Mouse (Mus musculus): ENCODE data around the gene Nme9. TPM values are rescaled to one million over a fixed set of nuclear protein-coding genes. Genes with fewer than 3 reads are reported as not detected.

The Nme9 gene
- polyA plus RNA-seq (2015; fragmentation: Nextera tagmentation; extraction: Ambion mirVana) = 6.2 and 11.3 TPM in 2 replicates

DNA sequence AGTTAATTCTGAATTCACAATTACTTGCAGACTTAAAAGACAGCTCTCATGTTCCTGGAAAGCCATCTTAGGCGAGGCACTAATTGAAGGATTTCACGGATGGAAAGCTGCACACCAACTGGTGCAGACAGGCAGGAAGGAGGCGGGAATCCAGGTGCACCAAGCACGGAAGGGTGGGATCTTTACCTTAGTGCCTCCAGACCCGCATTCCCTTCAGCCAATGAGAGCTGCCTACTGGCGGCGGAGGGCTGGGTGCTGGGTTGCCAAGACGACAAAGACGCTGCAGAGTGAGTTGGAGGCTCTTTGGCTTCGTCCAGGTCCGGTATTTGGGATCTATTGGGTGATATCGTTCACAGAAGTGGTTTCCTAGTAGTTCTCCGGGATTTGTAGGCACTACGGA is at the start of gene Nme9:
Gene Nme9, plus strand, starts transcription at position 315 of the 400 bp plus-strand sequence.
- Histone ChIP-seq H3K36me3 (ENCODE audit: control insufficient read depth, insufficient read depth, low read length) (no peaks in the 10 kb centered on the region), H3K4me1 (replicated peaks; ENCODE audit: control insufficient read depth, insufficient read depth, low read length) (no peaks in the 10 kb centered on the region; the same call in 1 of the 2 replicates), H3K27ac (ENCODE audit: low read length) (no peak within 1 kb of the TSS), H3K4me3 (ENCODE audit: low read length) (peak within 1 kb of the TSS; percentile 20; the same call in 1 of the 2 replicates), H3K9me3 (ENCODE audit: control insufficient read depth, low read length) (no peaks in the 10 kb centered on the region), H3K4me2 (ENCODE audit: low read depth, low read length) (peak within 1 kb of the TSS; percentile 28; the same call in 1 of the 2 replicates), H3K27me3 (ENCODE audit: control insufficient read depth, insufficient read depth, low read depth, low read length) (peaks cover 5% of the 10 kb centered on the region; the same call in 1 of the 2 replicates), H3K9ac (ENCODE audit: low read length) (no peak within 1 kb of the TSS)
- peak; percentile 79 for ATAC-seq (ENCODE audit: low read depth)
- WGBS = 4% methylated on average over 14 of the region's 14 CpGs

DNA sequence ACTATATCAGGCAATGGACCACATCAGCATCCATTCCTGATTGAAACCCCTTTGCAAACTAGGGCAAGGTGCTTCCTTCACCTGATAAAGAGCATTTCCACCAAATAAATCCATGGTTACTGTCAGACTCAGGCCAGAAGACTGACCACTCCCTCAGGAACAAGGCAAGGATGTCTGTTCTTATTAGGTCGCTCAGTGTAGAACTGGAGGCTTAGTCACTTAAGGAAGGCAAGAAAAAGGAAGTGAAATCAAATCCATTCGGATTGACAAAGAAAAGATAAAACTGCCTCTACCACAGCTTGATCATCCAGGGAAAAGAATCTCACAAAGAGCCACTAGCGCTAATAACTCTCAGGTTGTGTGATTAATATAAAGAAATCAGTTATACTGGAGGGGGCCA is 42.0 kb upstream of the Nme9 start:
- H3K27me3 ChIP-seq (ENCODE audit: control insufficient read depth, insufficient read depth, low read depth, low read length) = no peaks in the 10 kb centered on the region
- no peaks in the 10 kb centered on the region for H3K4me1 ChIP-seq (replicated peaks; ENCODE audit: control insufficient read depth, insufficient read depth, low read length)
- no peak overlapping the region for H3K27ac ChIP-seq (ENCODE audit: low read length)
- no peaks in the 10 kb centered on the region for H3K36me3 ChIP-seq (ENCODE audit: control insufficient read depth, insufficient read depth, low read length)
- no peak overlapping the region for H3K4me3 ChIP-seq (ENCODE audit: low read length)
- ATAC-seq (ENCODE audit: low read depth) = no peak
- no peak overlapping the region for H3K9ac ChIP-seq (ENCODE audit: low read length)
- H3K9me3 ChIP-seq (ENCODE audit: control insufficient read depth, low read length) = no peaks in the 10 kb centered on the region
- no peak overlapping the region for H3K4me2 ChIP-seq (ENCODE audit: low read depth, low read length)
- 78% methylated on average over 3 of the region's 3 CpGs for WGBS

DNA sequence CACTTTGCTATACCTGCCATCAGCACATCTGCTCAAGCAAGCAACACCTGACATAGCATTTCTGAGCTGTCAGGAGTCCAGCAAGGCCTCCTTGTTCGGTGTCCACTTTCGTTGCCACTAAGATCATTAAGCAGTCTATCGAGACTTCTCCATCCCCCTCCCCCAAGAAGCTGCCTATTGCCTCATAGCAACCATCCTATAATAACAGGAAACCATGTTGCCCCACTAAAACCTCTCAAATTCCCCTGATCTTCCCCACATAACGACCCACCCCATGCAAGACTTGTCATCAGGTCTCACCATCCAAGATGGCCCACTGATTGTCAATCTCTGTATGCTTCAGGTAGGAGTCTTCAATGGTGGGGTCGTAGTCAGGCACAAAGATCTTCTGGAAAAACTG is 40.2 kb upstream of the Nme9 start:
- no peak overlapping the region for H3K9ac ChIP-seq (ENCODE audit: low read length)
- no peaks in the 10 kb centered on the region for H3K27me3 ChIP-seq (ENCODE audit: control insufficient read depth, insufficient read depth, low read depth, low read length)
- no peak for ATAC-seq (ENCODE audit: low read depth)
- no peak overlapping the region for H3K4me3 ChIP-seq (ENCODE audit: low read length)
- WGBS = 86% methylated on average over 5 of the region's 5 CpGs
- H3K36me3 ChIP-seq (ENCODE audit: control insufficient read depth, insufficient read depth, low read length) = no peaks in the 10 kb centered on the region
- no peaks in the 10 kb centered on the region; the same call in 1 of the 2 replicates for H3K4me1 ChIP-seq (replicated peaks; ENCODE audit: control insufficient read depth, insufficient read depth, low read length)
- no peak overlapping the region for H3K4me2 ChIP-seq (ENCODE audit: low read depth, low read length)
- no peaks in the 10 kb centered on the region for H3K9me3 ChIP-seq (ENCODE audit: control insufficient read depth, low read length)
- H3K27ac ChIP-seq (ENCODE audit: low read length) = no peak overlapping the region

DNA sequence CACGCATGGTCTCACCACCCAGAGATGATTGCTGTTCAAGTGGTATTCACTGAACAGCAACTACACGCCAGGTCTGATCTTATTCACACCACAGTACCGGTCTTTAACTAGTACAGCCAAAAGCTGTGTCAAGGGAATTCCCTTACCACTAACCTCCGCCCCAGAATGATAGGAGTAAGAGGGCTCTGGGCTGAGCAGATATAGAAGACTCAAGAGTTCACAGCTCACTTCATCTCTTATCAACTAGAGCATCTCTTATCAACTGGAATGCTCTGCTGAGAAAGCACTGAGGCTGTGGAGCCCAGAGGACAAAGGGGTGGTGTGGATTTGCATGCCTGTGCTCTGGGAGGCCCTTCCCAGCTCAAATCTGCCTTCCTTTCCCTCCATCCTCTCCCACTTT is 39.5 kb upstream of the Nme9 start:
- no peaks in the 10 kb centered on the region for H3K9me3 ChIP-seq (ENCODE audit: control insufficient read depth, low read length)
- H3K27me3 ChIP-seq (ENCODE audit: control insufficient read depth, insufficient read depth, low read depth, low read length) = no peaks in the 10 kb centered on the region
- no peak for ATAC-seq (ENCODE audit: low read depth)
- whole genome bisulfite sequencing = 72% methylated on average over 4 of the region's 4 CpGs
- peaks cover 3% of the 10 kb centered on the region; the same call in 1 of the 2 replicates for H3K4me1 ChIP-seq (replicated peaks; ENCODE audit: control insufficient read depth, insufficient read depth, low read length)
- H3K4me3 ChIP-seq (ENCODE audit: low read length) = no peak overlapping the region
- H3K27ac ChIP-seq (ENCODE audit: low read length) = no peak overlapping the region
- H3K36me3 ChIP-seq (ENCODE audit: control insufficient read depth, insufficient read depth, low read length) = no peaks in the 10 kb centered on the region
- H3K9ac ChIP-seq (ENCODE audit: low read length) = no peak overlapping the region
- H3K4me2 ChIP-seq (ENCODE audit: low read depth, low read length) = no peak overlapping the region

DNA sequence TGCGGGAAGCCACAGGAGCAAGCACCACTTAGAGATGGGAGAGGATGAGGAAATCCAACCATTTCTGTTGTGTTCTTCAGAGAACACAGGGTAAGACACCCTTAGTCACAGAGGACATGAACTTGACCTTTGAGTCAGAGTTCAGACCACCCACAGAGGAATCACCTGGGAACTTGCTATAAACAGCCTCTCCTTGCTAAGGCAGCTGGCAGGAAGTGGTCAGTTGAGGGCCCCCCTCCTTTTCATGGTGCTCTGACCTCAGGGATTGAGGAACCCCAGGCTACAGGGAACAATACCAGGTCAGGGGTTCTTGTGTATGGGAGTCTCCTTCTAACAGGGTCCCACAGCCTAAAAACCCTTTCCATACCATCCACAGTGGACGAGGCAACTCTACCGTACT is 34.5 kb upstream of the Nme9 start:
- WGBS = 79% methylated on average over 3 of the region's 3 CpGs
- no peak overlapping the region for H3K4me2 ChIP-seq (ENCODE audit: low read depth, low read length)
- no peaks in the 10 kb centered on the region for H3K27me3 ChIP-seq (ENCODE audit: control insufficient read depth, insufficient read depth, low read depth, low read length)
- peaks cover 10% of the 10 kb centered on the region for H3K4me1 ChIP-seq (replicated peaks; ENCODE audit: control insufficient read depth, insufficient read depth, low read length)
- ATAC-seq (ENCODE audit: low read depth) = no peak
- no peak overlapping the region for H3K27ac ChIP-seq (ENCODE audit: low read length)
- no peaks in the 10 kb centered on the region for H3K36me3 ChIP-seq (ENCODE audit: control insufficient read depth, insufficient read depth, low read length)
- no peaks in the 10 kb centered on the region for H3K9me3 ChIP-seq (ENCODE audit: control insufficient read depth, low read length)
- H3K9ac ChIP-seq (ENCODE audit: low read length) = no peak overlapping the region
- no peak overlapping the region for H3K4me3 ChIP-seq (ENCODE audit: low read length)

DNA sequence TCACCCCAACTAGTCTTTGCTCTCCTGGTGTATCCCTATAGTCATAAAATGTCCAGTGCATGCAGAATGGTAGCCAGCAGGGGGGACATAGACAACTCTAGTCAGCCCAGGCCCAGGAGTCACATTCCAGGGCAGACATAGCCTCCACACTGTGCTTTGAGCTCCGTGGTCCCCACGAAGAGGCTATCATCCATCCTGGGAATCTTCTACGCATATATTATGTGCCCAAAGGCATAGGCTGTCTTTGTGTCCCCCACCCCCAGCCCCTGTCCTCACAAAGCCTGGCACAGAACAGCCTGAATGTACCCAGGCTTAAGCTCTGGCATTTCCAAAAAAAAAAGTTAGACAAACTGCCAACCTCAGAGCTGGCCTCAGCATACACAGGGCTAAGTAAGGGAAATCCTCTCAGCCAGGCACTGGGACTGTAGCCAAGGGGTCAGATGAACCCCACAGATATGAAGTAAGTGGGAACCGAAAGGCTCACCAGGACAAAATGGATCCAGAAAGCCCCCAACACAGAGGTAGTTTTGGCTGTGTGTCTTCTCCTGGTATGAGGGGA is 33.9 kb upstream of the Nme9 start:
- Histone ChIP-seq H3K4me2 (ENCODE audit: low read depth, low read length) (no peak overlapping the region), H3K36me3 (ENCODE audit: control insufficient read depth, insufficient read depth, low read length) (no peaks in the 10 kb centered on the region), H3K4me1 (replicated peaks; ENCODE audit: control insufficient read depth, insufficient read depth, low read length) (peaks cover 10% of the 10 kb centered on the region), H3K27me3 (ENCODE audit: control insufficient read depth, insufficient read depth, low read depth, low read length) (no peaks in the 10 kb centered on the region), H3K4me3 (ENCODE audit: low read length) (no peak overlapping the region), H3K9me3 (ENCODE audit: control insufficient read depth, low read length) (no peaks in the 10 kb centered on the region), H3K27ac (ENCODE audit: low read length) (no peak overlapping the region), H3K9ac (ENCODE audit: low read length) (no peak overlapping the region)
- peak; percentile 26; the same call in 1 of the 2 replicates for ATAC-seq (ENCODE audit: low read depth)
- WGBS = 48% methylated on average over 4 of the region's 4 CpGs

DNA sequence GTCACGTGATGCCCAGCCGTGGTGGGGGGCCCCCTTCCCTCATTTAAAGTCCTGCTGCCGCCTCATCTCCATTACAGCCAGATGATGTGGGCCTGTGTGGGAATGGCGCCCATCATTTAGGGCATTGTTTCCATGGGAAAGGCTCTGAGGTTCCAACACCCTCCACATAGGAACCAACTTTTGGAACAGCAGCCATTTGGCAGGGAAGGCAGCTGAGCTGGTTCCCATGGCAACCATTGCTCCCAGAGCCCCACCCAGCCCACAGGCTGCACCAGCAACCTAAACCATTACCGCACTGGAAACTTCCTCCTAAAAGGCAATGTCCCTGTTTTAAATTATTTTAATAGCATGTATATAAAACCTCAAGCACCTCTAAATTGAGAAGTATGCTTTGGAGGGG is 32.9 kb upstream of the Nme9 start:
- Histone ChIP-seq H3K4me1 (replicated peaks; ENCODE audit: control insufficient read depth, insufficient read depth, low read length) (peaks cover 10% of the 10 kb centered on the region), H3K27ac (ENCODE audit: low read length) (no peak overlapping the region), H3K27me3 (ENCODE audit: control insufficient read depth, insufficient read depth, low read depth, low read length) (no peaks in the 10 kb centered on the region), H3K4me3 (ENCODE audit: low read length) (no peak overlapping the region), H3K36me3 (ENCODE audit: control insufficient read depth, insufficient read depth, low read length) (no peaks in the 10 kb centered on the region), H3K4me2 (ENCODE audit: low read depth, low read length) (no peak overlapping the region), H3K9me3 (ENCODE audit: control insufficient read depth, low read length) (no peaks in the 10 kb centered on the region), H3K9ac (ENCODE audit: low read length) (no peak overlapping the region)
- WGBS = 75% methylated on average over 5 of the region's 5 CpGs
- ATAC-seq (ENCODE audit: low read depth) = no peak

DNA sequence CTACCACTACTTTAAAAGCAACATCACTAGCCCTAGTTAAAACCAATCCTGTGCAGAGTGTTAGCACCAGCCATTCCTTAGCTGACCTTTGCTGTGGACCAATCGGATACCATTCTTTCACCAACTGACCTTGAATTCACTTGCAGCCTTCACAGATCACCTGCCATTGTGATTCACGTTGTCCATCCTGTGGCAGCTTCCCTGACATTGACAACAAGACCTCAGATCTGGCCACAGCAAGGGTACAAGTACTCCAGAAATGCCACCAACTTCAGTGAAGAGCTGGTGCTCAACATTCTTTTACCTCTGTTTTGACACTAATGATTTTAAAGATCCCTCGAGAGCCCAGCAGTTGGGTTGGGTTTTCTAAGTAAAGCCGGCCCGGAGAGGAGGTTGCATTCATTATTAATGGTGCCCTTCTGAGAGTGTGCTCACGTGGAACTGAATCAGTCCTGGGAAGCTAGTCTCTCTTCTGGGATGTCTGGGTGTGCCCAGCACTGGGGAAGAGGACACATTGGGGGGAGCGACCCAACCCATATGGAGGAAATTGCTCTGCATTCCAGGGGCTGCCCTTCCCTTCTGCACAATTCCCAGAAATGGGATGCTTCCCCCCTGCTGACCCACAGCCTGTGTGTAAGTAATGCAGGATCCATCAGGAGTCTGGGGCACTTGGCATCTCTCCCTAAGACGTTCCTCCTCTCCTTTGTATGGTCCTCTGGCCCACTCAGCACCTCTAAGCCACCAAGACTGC is 31.1 kb upstream of the Nme9 start:
- Histone ChIP-seq H3K36me3 (ENCODE audit: control insufficient read depth, insufficient read depth, low read length) (no peaks in the 10 kb centered on the region), H3K27me3 (ENCODE audit: control insufficient read depth, insufficient read depth, low read depth, low read length) (no peaks in the 10 kb centered on the region), H3K27ac (ENCODE audit: low read length) (no peak overlapping the region), H3K4me3 (ENCODE audit: low read length) (no peak overlapping the region), H3K4me2 (ENCODE audit: low read depth, low read length) (no peak overlapping the region), H3K4me1 (replicated peaks; ENCODE audit: control insufficient read depth, insufficient read depth, low read length) (peaks cover 14% of the 10 kb centered on the region), H3K9ac (ENCODE audit: low read length) (no peak overlapping the region), H3K9me3 (ENCODE audit: control insufficient read depth, low read length) (no peaks in the 10 kb centered on the region)
- 67% methylated on average over 8 of the region's 8 CpGs for WGBS
- peak; percentile 65 for ATAC-seq (ENCODE audit: low read depth)

DNA sequence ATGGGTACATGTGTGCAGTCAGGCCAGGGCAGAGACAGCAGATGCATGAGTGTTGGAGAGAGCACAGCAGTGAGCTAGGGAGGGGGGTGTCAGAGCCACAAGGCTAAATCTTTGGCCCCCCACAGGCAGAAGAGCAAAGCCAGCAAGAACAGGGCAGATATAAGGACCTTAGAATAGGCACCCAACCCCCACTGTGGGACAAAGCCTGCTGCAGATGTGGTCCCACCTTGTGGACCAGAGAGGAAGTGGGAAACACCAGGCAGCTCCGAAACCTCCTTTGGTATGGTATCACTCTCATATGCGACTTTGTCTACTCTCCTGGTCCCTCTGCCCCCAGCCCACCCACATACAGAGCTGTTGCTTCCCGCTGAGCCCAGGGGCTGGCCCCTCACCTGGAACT is 29.4 kb upstream of the Nme9 start:
- 74% methylated on average over 3 of the region's 3 CpGs for WGBS
- H3K27ac ChIP-seq (ENCODE audit: low read length) = no peak overlapping the region
- H3K9ac ChIP-seq (ENCODE audit: low read length) = no peak overlapping the region
- peaks cover 10% of the 10 kb centered on the region for H3K4me1 ChIP-seq (replicated peaks; ENCODE audit: control insufficient read depth, insufficient read depth, low read length)
- H3K36me3 ChIP-seq (ENCODE audit: control insufficient read depth, insufficient read depth, low read length) = no peaks in the 10 kb centered on the region
- no peaks in the 10 kb centered on the region for H3K9me3 ChIP-seq (ENCODE audit: control insufficient read depth, low read length)
- H3K4me3 ChIP-seq (ENCODE audit: low read length) = no peak overlapping the region
- no peaks in the 10 kb centered on the region for H3K27me3 ChIP-seq (ENCODE audit: control insufficient read depth, insufficient read depth, low read depth, low read length)
- H3K4me2 ChIP-seq (ENCODE audit: low read depth, low read length) = no peak overlapping the region
- no peak for ATAC-seq (ENCODE audit: low read depth)
